Mouse (Mus musculus): ENCODE results near the gene Jag1. TPM values are rescaled to one million over a fixed set of nuclear protein-coding genes. Genes with fewer than 3 reads are reported as not detected.

Gene Jag1
- polyA plus RNA-seq, 1 experiment from 2014 or later: 15.7 TPM

- ATAC-seq (ENCODE audit: insufficient number of reproducible peaks, insufficient read depth, low FRiP score, low read depth): no peak
- Histone ChIP-seq H3K4me3 (ENCODE audit: control insufficient read depth in 1 of 2, insufficient read depth in 1 of 2, low read depth in 1 of 2, low read length in 2 of 2) (no peak overlapping the region), H3K9ac (ENCODE audit: low read length) (no peak overlapping the region), H3K27me3 (ENCODE audit: control insufficient read depth, insufficient read depth, low read length) (no peaks in the 10 kb centered on the region), H3K4me2 (ENCODE audit: low read length) (no peak overlapping the region), H3K9me3 (ENCODE audit: control insufficient read depth, low read length) (no peaks in the 10 kb centered on the region), H3K4me1 (ENCODE audit: control insufficient read depth in 2 of 2, insufficient read depth in 2 of 2, low read length in 2 of 2) (peaks cover 2 to 12% of the 10 kb centered on the region in 2 experiments; a peak in 3 of 4 replicates), H3K27ac (replicated peaks in 1 of 2; ENCODE audit: control insufficient read depth in 1 of 2, insufficient read depth in 1 of 2, low read depth in 2 of 2, low read length in 2 of 2) (no peak overlapping the region), H3K36me3 (ENCODE audit: control insufficient read depth, insufficient read depth, low read length) (peaks cover 75% of the 10 kb centered on the region)
- WGBS: 29% methylated on average over 5 of the region's 5 CpGs
These were observed 19.4 kb downstream of the Jag1 start for GRCm38 (mm10) chr2:137096981-137097460.

GRCm38 (mm10) chr2:137094301-137094700 lies 22.1 kb downstream of the Jag1 start:
- no peaks in the 10 kb centered on the region for H3K9me3 ChIP-seq (ENCODE audit: control insufficient read depth, low read length)
- WGBS: 73% methylated on average over 8 of the region's 8 CpGs
- peaks cover 86% of the 10 kb centered on the region for H3K36me3 ChIP-seq (ENCODE audit: control insufficient read depth, insufficient read depth, low read length)
- no peaks in the 10 kb centered on the region for H3K27me3 ChIP-seq (ENCODE audit: control insufficient read depth, insufficient read depth, low read length)
- no peak for ATAC-seq (ENCODE audit: insufficient number of reproducible peaks, insufficient read depth, low FRiP score, low read depth)
- no peak overlapping the region for H3K4me2 ChIP-seq (ENCODE audit: low read length)
- H3K27ac ChIP-seq (replicated peaks in 1 of 2; ENCODE audit: control insufficient read depth in 1 of 2, insufficient read depth in 1 of 2, low read depth in 2 of 2, low read length in 2 of 2): no peak overlapping the region
- H3K9ac ChIP-seq (ENCODE audit: low read length): no peak overlapping the region
- H3K4me1 ChIP-seq (ENCODE audit: control insufficient read depth in 2 of 2, insufficient read depth in 2 of 2, low read length in 2 of 2): peaks cover 0 to 12% of the 10 kb centered on the region in 2 experiments; a peak in 2 of 4 replicates
- H3K4me3 ChIP-seq (ENCODE audit: control insufficient read depth in 1 of 2, insufficient read depth in 1 of 2, low read depth in 1 of 2, low read length in 2 of 2): no peak overlapping the region

- Histone ChIP-seq H3K27ac (replicated peaks in 1 of 2; ENCODE audit: control insufficient read depth in 1 of 2, insufficient read depth in 1 of 2, low read depth in 2 of 2, low read length in 2 of 2) (no peak overlapping the region), H3K4me1 (ENCODE audit: control insufficient read depth in 2 of 2, insufficient read depth in 2 of 2, low read length in 2 of 2) (peaks cover 0 to 12% of the 10 kb centered on the region in 2 experiments; a peak in 1 of 4 replicates), H3K36me3 (ENCODE audit: control insufficient read depth, insufficient read depth, low read length) (peaks cover 90% of the 10 kb centered on the region), H3K4me3 (ENCODE audit: control insufficient read depth in 1 of 2, insufficient read depth in 1 of 2, low read depth in 1 of 2, low read length in 2 of 2) (no peak overlapping the region), H3K9me3 (ENCODE audit: control insufficient read depth, low read length) (no peaks in the 10 kb centered on the region), H3K9ac (ENCODE audit: low read length) (no peak overlapping the region), H3K4me2 (ENCODE audit: low read length) (no peak overlapping the region), H3K27me3 (ENCODE audit: control insufficient read depth, insufficient read depth, low read length) (no peaks in the 10 kb centered on the region)
- ATAC-seq (ENCODE audit: insufficient number of reproducible peaks, insufficient read depth, low FRiP score, low read depth): no peak
- WGBS: 60% methylated on average over 7 of the region's 7 CpGs
These were observed 23.2 kb downstream of the Jag1 start for GRCm38 (mm10) chr2:137093298-137093630.

GRCm38 (mm10) chr2:137092523-137093297 lies 23.7 kb downstream of the Jag1 start:
- H3K9me3 ChIP-seq (ENCODE audit: control insufficient read depth, low read length): no peaks in the 10 kb centered on the region
- no peak for ATAC-seq (ENCODE audit: insufficient number of reproducible peaks, insufficient read depth, low FRiP score, low read depth)
- no peak overlapping the region for H3K27ac ChIP-seq (replicated peaks in 1 of 2; ENCODE audit: control insufficient read depth in 1 of 2, insufficient read depth in 1 of 2, low read depth in 2 of 2, low read length in 2 of 2)
- H3K4me1 ChIP-seq (ENCODE audit: control insufficient read depth in 2 of 2, insufficient read depth in 2 of 2, low read length in 2 of 2): peaks cover 0 to 12% of the 10 kb centered on the region in 2 experiments; a peak in 1 of 4 replicates
- no peak overlapping the region for H3K4me3 ChIP-seq (ENCODE audit: control insufficient read depth in 1 of 2, insufficient read depth in 1 of 2, low read depth in 1 of 2, low read length in 2 of 2)
- no peaks in the 10 kb centered on the region for H3K27me3 ChIP-seq (ENCODE audit: control insufficient read depth, insufficient read depth, low read length)
- WGBS: 52% methylated on average over 10 of the region's 10 CpGs
- no peak overlapping the region for H3K4me2 ChIP-seq (ENCODE audit: low read length)
- no peak overlapping the region for H3K9ac ChIP-seq (ENCODE audit: low read length)
- peaks cover 90% of the 10 kb centered on the region for H3K36me3 ChIP-seq (ENCODE audit: control insufficient read depth, insufficient read depth, low read length)

GRCm38 (mm10) chr2:137091766-137092522 lies 24.5 kb downstream of the Jag1 start:
- Histone ChIP-seq H3K9me3 (ENCODE audit: control insufficient read depth, low read length) (no peaks in the 10 kb centered on the region), H3K4me1 (ENCODE audit: control insufficient read depth in 2 of 2, insufficient read depth in 2 of 2, low read length in 2 of 2) (peaks cover 0 to 9% of the 10 kb centered on the region in 2 experiments; a peak in 1 of 4 replicates), H3K9ac (ENCODE audit: low read length) (no peak overlapping the region), H3K27ac (replicated peaks in 1 of 2; ENCODE audit: control insufficient read depth in 1 of 2, insufficient read depth in 1 of 2, low read depth in 2 of 2, low read length in 2 of 2) (no peak overlapping the region), H3K4me2 (ENCODE audit: low read length) (no peak overlapping the region), H3K36me3 (ENCODE audit: control insufficient read depth, insufficient read depth, low read length) (peaks cover 94% of the 10 kb centered on the region), H3K4me3 (ENCODE audit: control insufficient read depth in 1 of 2, insufficient read depth in 1 of 2, low read depth in 1 of 2, low read length in 2 of 2) (no peak overlapping the region), H3K27me3 (ENCODE audit: control insufficient read depth, insufficient read depth, low read length) (no peaks in the 10 kb centered on the region)
- no peak for ATAC-seq (ENCODE audit: insufficient number of reproducible peaks, insufficient read depth, low FRiP score, low read depth)
- WGBS: 57% methylated on average over 11 of the region's 11 CpGs

GRCm38 (mm10) chr2:137087705-137088104 lies 28.7 kb downstream of the Jag1 start:
- Histone ChIP-seq H3K4me2 (ENCODE audit: low read length) (no peak overlapping the region), H3K27me3 (ENCODE audit: control insufficient read depth, insufficient read depth, low read length) (no peaks in the 10 kb centered on the region), H3K4me1 (ENCODE audit: control insufficient read depth in 2 of 2, insufficient read depth in 2 of 2, low read length in 2 of 2) (peaks cover 0 to 6% of the 10 kb centered on the region in 2 experiments; a peak in 1 of 4 replicates), H3K9me3 (ENCODE audit: control insufficient read depth, low read length) (no peaks in the 10 kb centered on the region), H3K4me3 (ENCODE audit: control insufficient read depth in 1 of 2, insufficient read depth in 1 of 2, low read depth in 1 of 2, low read length in 2 of 2) (no peak overlapping the region), H3K36me3 (ENCODE audit: control insufficient read depth, insufficient read depth, low read length) (peaks cover 100% of the 10 kb centered on the region), H3K27ac (replicated peaks in 1 of 2; ENCODE audit: control insufficient read depth in 1 of 2, insufficient read depth in 1 of 2, low read depth in 2 of 2, low read length in 2 of 2) (no peak overlapping the region), H3K9ac (ENCODE audit: low read length) (no peak overlapping the region)
- ATAC-seq (ENCODE audit: insufficient number of reproducible peaks, insufficient read depth, low FRiP score, low read depth): no peak
- 61% methylated on average over 6 of the region's 6 CpGs for WGBS

GRCm38 (mm10) chr2:137086621-137087395 lies 29.6 kb downstream of the Jag1 start:
- Histone ChIP-seq H3K9ac (ENCODE audit: low read length) (no peak overlapping the region), H3K27ac (replicated peaks in 1 of 2; ENCODE audit: control insufficient read depth in 1 of 2, insufficient read depth in 1 of 2, low read depth in 2 of 2, low read length in 2 of 2) (no peak overlapping the region), H3K9me3 (ENCODE audit: control insufficient read depth, low read length) (no peaks in the 10 kb centered on the region), H3K36me3 (ENCODE audit: control insufficient read depth, insufficient read depth, low read length) (peaks cover 95% of the 10 kb centered on the region), H3K4me1 (ENCODE audit: control insufficient read depth in 2 of 2, insufficient read depth in 2 of 2, low read length in 2 of 2) (no peaks in the 10 kb centered on the region), H3K4me3 (ENCODE audit: control insufficient read depth in 1 of 2, insufficient read depth in 1 of 2, low read depth in 1 of 2, low read length in 2 of 2) (no peak overlapping the region), H3K27me3 (ENCODE audit: control insufficient read depth, insufficient read depth, low read length) (no peaks in the 10 kb centered on the region), H3K4me2 (ENCODE audit: low read length) (no peak overlapping the region)
- no peak for ATAC-seq (ENCODE audit: insufficient number of reproducible peaks, insufficient read depth, low FRiP score, low read depth)
- 86% methylated on average over 14 of the region's 14 CpGs for WGBS

All from heart, embryonic 14.5 days (tissue).